Mouse (Mus musculus) bone marrow, adult 2 months (tissue): ENCODE results near the gene Lrp2.

ENCODE experiments used
- CTCF ChIP-seq: fragments of 200-500 bp; IDR thresholded peaks from 2 replicates; pipeline ENCODE4 v1.5.1; 2011; ENCODE audit warnings: low read length, control low read depth; ENCODE audit not compliant: control insufficient read depth, insufficient read depth
- POLR2A ChIP-seq: fragments of 200-500 bp; IDR thresholded peaks from 2 replicates; pipeline ENCODE4 v1.6.1; 2011; ENCODE audit warnings: low read depth, mild to moderate bottlenecking, control low read depth, low read length, borderline replicate concordance; ENCODE audit not compliant: control insufficient read depth

DNA sequence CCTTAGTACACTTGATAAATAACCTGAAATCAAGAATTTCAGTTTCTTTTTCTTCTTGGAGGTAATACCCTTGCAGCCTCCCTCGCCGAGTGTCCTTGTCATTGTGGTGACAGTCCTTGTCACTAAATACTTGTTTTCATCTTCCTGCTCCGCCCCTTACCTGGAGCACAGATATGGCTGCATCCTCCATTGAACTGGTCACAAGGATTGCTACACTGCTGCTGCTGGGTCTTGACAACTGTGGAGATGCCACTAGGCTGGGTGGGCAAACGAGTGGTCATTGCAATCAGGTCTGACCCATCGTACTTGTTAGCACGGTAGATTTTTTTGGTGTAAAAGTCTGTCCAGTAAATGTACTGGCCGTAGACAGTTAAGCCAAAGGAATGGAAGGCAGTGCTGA lies 104.9 kb downstream of the Lrp2 start:
- no peak for TF ChIP-seq POLR2A
- no peak for TF ChIP-seq CTCF
